Mouse (Mus musculus) testis, adult 2 months (tissue): ENCODE results near the gene Lyar. TPM values are rescaled to one million over a fixed set of nuclear protein-coding genes. Genes with fewer than 3 reads are reported as not detected.

Source experiments
- H3K27ac ChIP-seq: fragments of 200-500 bp; 2 replicates; pipeline ENCODE4 v1.5.1; 2012; ENCODE audit warnings: low read depth, low read length; ENCODE audit not compliant: control insufficient read depth, insufficient read depth
- H3K27me3 ChIP-seq: fragments of 200-500 bp; 2 replicates; pipeline ENCODE4 v1.6.1; 2012; ENCODE audit warnings: mild to moderate bottlenecking, low read length, moderate library complexity; ENCODE audit not compliant: control insufficient read depth, insufficient read depth
- H3K36me3 ChIP-seq: fragments of 200-500 bp; 2 replicates; pipeline ENCODE4 v1.6.1; 2012; ENCODE audit warnings: mild to moderate bottlenecking, low read length; ENCODE audit not compliant: control insufficient read depth, insufficient read depth
- H3K4me1 ChIP-seq: fragments of 200-500 bp; 2 replicates; pipeline ENCODE4 v1.6.1; 2012; ENCODE audit warnings: low read length; ENCODE audit not compliant: control insufficient read depth, insufficient read depth
- H3K4me3 ChIP-seq: fragments of 200-500 bp; 2 replicates; pipeline ENCODE4 v1.5.1; 2012; ENCODE audit warnings: low read depth, mild to moderate bottlenecking, low read length, moderate library complexity, mixed read lengths; ENCODE audit not compliant: control insufficient read depth
- CTCF ChIP-seq: fragments of 200-500 bp; IDR thresholded peaks from 2 replicates; pipeline ENCODE4 v1.5.1; 2012; ENCODE audit warnings: low read depth, mild to moderate bottlenecking, inconsistent platforms, low read length, moderate library complexity; ENCODE audit not compliant: control insufficient read depth, insufficient read depth, insufficient replicate concordance
- POLR2A ChIP-seq: fragments of 200-500 bp; IDR thresholded peaks from 2 replicates; pipeline ENCODE4 v1.6.1; 2012; ENCODE audit warnings: low read depth, mild to moderate bottlenecking, inconsistent platforms, low read length, moderate library complexity; ENCODE audit not compliant: control insufficient read depth
- polyA plus RNA-seq: library from polyadenylated mRNA; depleted of rRNA; stranded (reverse); fragments of >200 nt; gene quantifications from 2 replicates; pipeline ENCODE4 v1.2.3, GENCODE M21; 2012; rRNA removed

The Lyar gene
- polyA plus RNA-seq: 313 and 361 TPM in 2 replicates

DNA sequence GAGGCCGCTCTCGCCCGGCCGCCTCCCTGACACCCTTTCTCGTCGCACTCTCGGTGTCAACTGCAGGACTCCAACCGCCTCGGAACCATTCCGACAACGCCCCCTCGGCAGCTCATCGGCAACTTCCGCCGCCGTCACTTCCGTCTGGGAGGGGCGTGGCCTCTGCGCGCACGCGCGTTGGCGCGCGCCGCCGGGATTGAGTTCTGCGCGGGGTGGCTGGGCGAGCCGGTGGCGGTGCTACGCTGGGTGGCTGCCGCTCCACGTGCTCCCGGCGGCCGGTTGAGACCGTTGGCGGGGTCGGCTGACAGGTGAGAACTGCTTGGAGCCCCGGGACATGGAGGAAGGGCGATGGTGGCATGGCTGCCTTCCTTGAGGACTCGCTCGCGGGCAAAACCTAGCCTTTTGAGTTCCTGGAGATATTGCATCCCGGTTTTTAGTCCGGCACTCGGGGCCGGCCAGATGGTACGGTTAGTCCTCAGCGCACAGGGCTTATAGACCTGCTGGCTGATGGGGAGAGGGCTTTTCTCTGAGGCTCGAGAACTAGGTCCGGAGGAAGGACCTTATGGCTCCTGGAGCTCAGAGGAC, at the start of gene Lyar, which contains the start of gene Zbtb49:
Gene Lyar, plus strand, starts transcription at position 143 of the 585 bp plus-strand sequence.
Gene Zbtb49, minus strand, starts transcription at position 130 of the 585 bp plus-strand sequence.
- peak within 1 kb of the TSS; percentile 100 for H3K4me3 ChIP-seq
- H3K27ac ChIP-seq: peak within 1 kb of the TSS; percentile 99
- peaks cover 6% of the 10 kb centered on the region for H3K4me1 ChIP-seq
- no peaks in the 10 kb centered on the region for H3K27me3 ChIP-seq
- H3K36me3 ChIP-seq: peaks cover 8% of the 10 kb centered on the region
- TF ChIP-seq CTCF (no peak), POLR2A (peak; percentile 95)

DNA sequence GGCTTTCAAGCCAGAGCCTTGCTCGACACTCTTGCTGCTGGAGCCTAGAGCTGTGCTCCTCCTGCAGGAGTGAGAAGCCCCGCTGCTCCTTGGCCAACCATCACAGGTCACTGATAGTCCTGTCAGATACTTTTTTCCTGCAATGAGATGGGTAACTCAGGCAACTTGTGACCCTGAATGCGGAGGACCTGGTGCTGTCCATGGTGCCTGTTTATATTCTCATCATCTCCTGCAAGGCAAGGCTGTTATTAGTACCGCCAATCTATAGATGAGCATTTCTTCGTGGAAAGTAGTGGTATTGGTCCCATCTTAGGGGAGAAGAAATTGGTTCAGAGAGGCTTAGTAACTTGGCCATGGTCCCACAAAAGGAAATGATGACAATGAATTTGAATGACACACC, 46.5 kb upstream of the Lyar start:
- Histone ChIP-seq H3K27me3 (no peaks in the 10 kb centered on the region), H3K4me3 (no peak overlapping the region), H3K4me1 (peaks cover 2% of the 10 kb centered on the region; the same call in 1 of the 2 replicates), H3K27ac (no peak overlapping the region), H3K36me3 (no peaks in the 10 kb centered on the region)
- TF ChIP-seq POLR2A (no peak), CTCF (no peak)

DNA sequence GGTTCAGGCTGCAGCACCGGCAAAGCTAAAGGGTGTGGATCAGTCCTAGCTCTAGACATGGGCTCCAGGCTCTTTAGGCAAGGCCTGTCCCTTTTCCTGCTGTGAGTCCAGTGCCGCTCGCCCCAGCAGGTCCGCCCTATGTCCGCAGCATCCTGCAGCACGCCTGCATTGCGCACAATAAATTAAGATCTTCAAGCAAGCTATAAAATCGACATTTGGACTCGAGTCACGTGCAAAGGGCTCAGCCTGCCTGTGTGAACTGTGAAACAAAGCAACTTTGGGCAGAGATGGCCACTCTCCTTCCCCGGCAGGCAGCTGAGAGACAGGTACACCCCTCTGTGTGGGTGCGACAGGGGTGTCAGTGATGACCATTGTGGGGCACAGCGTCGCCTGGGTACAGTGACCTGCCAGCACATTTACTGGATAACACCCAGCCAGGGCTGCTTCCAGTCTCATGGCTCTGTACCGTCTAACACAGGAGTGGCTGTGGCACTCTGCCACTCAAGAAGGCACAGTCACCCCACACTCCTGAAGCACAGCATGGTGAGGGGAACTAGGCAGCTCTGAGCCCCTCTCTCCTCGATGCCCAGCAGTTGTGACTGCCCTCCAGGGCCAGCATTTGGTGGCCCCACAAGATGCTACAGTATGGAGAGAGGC, 45.9 kb upstream of the Lyar start:
- Histone ChIP-seq H3K36me3 (no peaks in the 10 kb centered on the region), H3K27ac (no peak overlapping the region), H3K4me1 (peaks cover 2% of the 10 kb centered on the region; the same call in 1 of the 2 replicates), H3K27me3 (no peaks in the 10 kb centered on the region), H3K4me3 (no peak overlapping the region)
- no peak for TF ChIP-seq CTCF
- TF ChIP-seq POLR2A: no peak

DNA sequence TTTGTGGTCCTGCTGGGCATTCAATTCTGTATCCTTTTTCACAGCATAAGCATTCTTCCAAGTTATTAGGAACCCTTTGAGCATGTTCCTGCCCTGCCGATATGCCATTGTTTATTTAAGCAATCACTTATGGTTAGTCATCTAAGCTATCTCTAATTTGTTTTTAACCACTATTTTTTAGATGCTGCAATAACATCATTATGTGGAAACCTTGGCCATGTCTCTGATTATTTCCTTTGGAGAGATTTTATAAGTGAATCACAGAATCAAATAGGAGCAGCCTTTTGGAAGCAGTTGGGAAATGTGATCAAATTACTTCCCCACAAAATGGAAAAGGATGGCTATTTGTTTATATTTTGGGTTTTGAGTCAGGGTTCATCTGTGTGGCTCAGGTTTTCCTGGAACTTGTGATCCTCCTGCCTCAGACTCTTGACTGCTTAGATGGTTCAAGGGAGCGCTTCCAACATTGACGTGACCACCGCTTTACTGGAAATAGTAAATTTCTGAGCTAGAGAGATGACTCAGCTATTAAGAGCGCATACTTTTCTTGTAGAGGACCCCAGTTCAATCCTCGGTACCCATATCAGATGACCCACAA, 35.5 kb upstream of the Lyar start:
- no peak for TF ChIP-seq CTCF
- H3K4me1 ChIP-seq: no peaks in the 10 kb centered on the region
- H3K27me3 ChIP-seq: no peaks in the 10 kb centered on the region
- no peak overlapping the region for H3K27ac ChIP-seq
- no peak overlapping the region for H3K4me3 ChIP-seq
- no peaks in the 10 kb centered on the region for H3K36me3 ChIP-seq

DNA sequence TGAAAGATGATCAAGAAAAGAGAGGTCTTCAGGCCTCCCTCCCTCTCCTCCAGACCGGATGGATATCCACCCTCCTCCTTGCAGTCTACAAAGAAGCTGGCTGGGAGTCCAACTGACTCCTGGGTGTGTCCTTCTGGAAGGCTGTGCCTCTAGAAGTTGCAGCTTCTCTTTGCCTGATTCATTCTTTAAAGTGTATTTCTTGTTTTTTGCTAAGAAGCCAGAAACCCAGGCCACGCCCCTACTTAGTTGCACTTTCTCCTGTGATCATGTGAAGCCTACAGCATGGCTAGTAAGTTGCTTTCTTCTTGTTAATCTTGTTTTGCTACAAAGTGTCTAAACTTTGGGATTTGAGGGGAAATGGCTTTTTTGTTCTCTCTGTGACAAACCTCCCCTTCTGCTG, 33.3 kb upstream of the Lyar start:
- Histone ChIP-seq H3K27ac (no peak overlapping the region), H3K27me3 (no peaks in the 10 kb centered on the region), H3K36me3 (no peaks in the 10 kb centered on the region), H3K4me3 (no peak overlapping the region), H3K4me1 (no peaks in the 10 kb centered on the region)
- no peak for TF ChIP-seq CTCF
- TF ChIP-seq POLR2A: no peak

DNA sequence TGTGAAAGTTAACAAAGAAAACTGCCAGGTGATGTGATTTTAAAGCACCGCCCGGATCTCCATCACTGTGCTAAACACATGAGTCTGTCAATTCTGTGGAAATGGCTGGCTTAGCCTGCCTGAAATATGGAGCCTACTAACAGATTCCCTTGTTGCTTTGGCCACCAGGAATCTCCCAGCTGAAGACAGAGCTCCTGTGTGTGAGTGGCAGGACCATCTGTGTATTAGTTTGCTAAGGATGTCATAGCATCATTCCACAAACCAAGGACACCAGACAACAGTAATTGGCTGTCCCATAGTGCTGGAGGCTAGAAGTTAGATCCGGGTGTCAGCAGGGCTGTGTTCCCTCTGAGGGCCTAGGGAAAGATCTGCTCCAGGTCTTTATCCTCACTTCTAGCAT, 29.4 kb upstream of the Lyar start:
- Histone ChIP-seq H3K27me3 (no peaks in the 10 kb centered on the region), H3K4me1 (no peaks in the 10 kb centered on the region), H3K4me3 (no peak overlapping the region), H3K36me3 (no peaks in the 10 kb centered on the region), H3K27ac (no peak overlapping the region)
- no peak for TF ChIP-seq CTCF
- no peak for TF ChIP-seq POLR2A

DNA sequence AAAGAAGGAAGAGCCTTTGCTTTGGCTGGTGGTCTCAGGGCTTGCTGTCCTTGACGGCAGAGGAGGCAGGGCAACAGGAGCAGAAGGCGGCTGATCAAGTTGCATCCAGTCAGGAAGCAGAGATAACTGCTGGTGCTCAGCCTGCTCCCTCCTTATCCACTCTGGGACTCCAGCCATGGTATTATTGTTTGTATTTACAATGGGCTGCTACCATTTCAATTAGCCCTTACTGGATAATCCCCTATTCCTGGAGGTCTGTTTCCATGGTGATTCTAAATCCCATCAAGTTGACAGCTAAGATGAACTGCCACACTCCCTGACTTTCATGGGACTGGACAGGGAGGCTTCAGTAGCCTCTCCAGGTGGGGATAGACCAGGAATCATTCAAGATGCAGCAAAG, 25.3 kb upstream of the Lyar start:
- Histone ChIP-seq H3K4me1 (no peaks in the 10 kb centered on the region; the same call in 1 of the 2 replicates), H3K27ac (no peak overlapping the region), H3K4me3 (no peak overlapping the region), H3K36me3 (peaks cover 1% of the 10 kb centered on the region; the same call in 1 of the 2 replicates), H3K27me3 (no peaks in the 10 kb centered on the region)
- TF ChIP-seq POLR2A (no peak), CTCF (no peak)
